Mouse (Mus musculus): ENCODE results near the gene Gm20388. TPM values are rescaled to one million over a fixed set of nuclear protein-coding genes. Genes with fewer than 3 reads are reported as not detected.

The Gm20388 gene
- polyA plus RNA-seq, 1 experiment from 2014 or later, result not detected

DNA sequence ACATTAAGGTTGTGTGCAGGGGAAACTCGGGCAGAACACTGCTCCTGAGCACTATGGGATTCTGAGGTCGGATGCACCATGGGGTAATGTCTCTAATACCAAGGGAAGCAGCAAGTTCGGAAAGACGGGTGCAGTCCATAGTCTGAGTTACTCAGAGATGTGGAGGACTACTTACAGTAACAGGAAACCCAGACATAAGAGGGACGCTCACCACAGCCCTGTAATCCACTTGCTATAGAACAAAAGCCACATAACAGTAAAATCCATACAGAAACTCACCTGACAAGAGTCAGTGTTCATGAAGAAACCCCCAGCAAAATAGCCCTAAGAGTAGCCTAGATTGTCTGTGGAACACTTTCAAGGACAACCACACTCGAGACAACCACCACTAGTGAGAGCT, 3013.4 kb downstream of the Gm20388 start:
- TF ChIP-seq CTCF (IDR thresholded peaks at IDR 0.05; ENCODE audit: low read depth) (no peak), EP300 (optimal IDR thresholded peaks at IDR 0.05) (no peak)
- 61% methylated on average over 6 of the region's 6 CpGs for WGBS
- Histone ChIP-seq H3K9ac (ENCODE audit: low read length) (no peak overlapping the region), H3K9me3 (ENCODE audit: control insufficient read depth, low read length) (no peaks in the 10 kb centered on the region), H3K36me3 (ENCODE audit: control insufficient read depth, insufficient read depth, low read length) (no peaks in the 10 kb centered on the region), H3K27ac (replicated peaks) (peak overlapping the region; percentile 58), H3K4me3 (ENCODE audit: low read depth, low read length) (no peak overlapping the region), H3K4me1 (replicated peaks; ENCODE audit: control insufficient read depth, insufficient read depth) (peaks cover 3% of the 10 kb centered on the region; the same call in 1 of the 2 replicates), H3K27me3 (ENCODE audit: control insufficient read depth, insufficient read depth, low read length) (no peaks in the 10 kb centered on the region), H3K4me2 (replicated peaks; ENCODE audit: low read depth) (no peak overlapping the region)
- DNase-seq (ENCODE audit: low spot score), result no peak
- no peak for ATAC-seq (ENCODE audit: low FRiP score, low TSS enrichment)

GRCm38 (mm10) chr8:122925939-122926722, 3015.5 kb downstream of the Gm20388 start:
- no peak for DNase-seq (ENCODE audit: low spot score)
- no peaks in the 10 kb centered on the region for H3K36me3 ChIP-seq (ENCODE audit: control insufficient read depth, insufficient read depth, low read length)
- TF ChIP-seq CTCF (IDR thresholded peaks at IDR 0.05; ENCODE audit: low read depth), result no peak
- no peak for TF ChIP-seq EP300 (optimal IDR thresholded peaks at IDR 0.05)
- WGBS, result 71% methylated on average over 8 of the region's 8 CpGs
- ATAC-seq (ENCODE audit: low FRiP score, low TSS enrichment), result peak; percentile 30; the same call in 1 of the 2 replicates
- H3K27ac ChIP-seq (replicated peaks), result 0 out of 2 replicates have a peak overlapping the region, but pooled peaks have one; percentile 13
- H3K27me3 ChIP-seq (ENCODE audit: control insufficient read depth, insufficient read depth, low read length), result no peaks in the 10 kb centered on the region
- H3K4me3 ChIP-seq (ENCODE audit: low read depth, low read length), result no peak overlapping the region
- peaks cover 3% of the 10 kb centered on the region; the same call in 1 of the 2 replicates for H3K4me1 ChIP-seq (replicated peaks; ENCODE audit: control insufficient read depth, insufficient read depth)
- no peak overlapping the region for H3K9ac ChIP-seq (ENCODE audit: low read length)
- no peaks in the 10 kb centered on the region for H3K9me3 ChIP-seq (ENCODE audit: control insufficient read depth, low read length)
- no peak overlapping the region for H3K4me2 ChIP-seq (replicated peaks; ENCODE audit: low read depth)

DNA sequence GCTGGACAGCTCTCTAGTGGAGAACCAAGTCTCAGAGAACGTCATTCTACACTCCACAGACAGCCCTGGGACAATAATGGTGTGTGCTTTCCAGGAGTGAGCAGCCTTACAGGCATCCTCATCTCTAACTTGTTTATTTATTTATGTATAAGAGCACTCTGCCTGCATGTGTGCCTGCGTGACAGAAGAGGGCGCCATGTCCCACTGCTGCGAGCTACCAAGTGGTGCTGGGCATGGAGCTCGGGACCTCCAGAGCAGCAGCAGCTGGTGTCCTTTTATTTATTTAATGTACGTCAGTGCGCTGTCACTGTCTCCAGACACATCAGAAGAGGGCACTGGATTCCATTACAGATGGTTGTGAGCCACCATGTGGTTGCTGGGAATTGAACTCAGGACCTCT, 3016.1 kb downstream of the Gm20388 start:
- DNase-seq (ENCODE audit: low spot score) (no peak), ATAC-seq (ENCODE audit: low FRiP score, low TSS enrichment) (0 out of 2 replicates have a peak, but pooled peaks have one; percentile 24)
- Histone ChIP-seq H3K4me2 (replicated peaks; ENCODE audit: low read depth) (no peak overlapping the region), H3K27me3 (ENCODE audit: control insufficient read depth, insufficient read depth, low read length) (no peaks in the 10 kb centered on the region), H3K27ac (replicated peaks) (no peak overlapping the region), H3K4me3 (ENCODE audit: low read depth, low read length) (no peak overlapping the region), H3K4me1 (replicated peaks; ENCODE audit: control insufficient read depth, insufficient read depth) (peaks cover 3% of the 10 kb centered on the region; the same call in 1 of the 2 replicates), H3K9me3 (ENCODE audit: control insufficient read depth, low read length) (no peaks in the 10 kb centered on the region), H3K36me3 (ENCODE audit: control insufficient read depth, insufficient read depth, low read length) (no peaks in the 10 kb centered on the region), H3K9ac (ENCODE audit: low read length) (no peak overlapping the region)
- WGBS, result 75% methylated on average over 7 of the region's 7 CpGs
- TF ChIP-seq CTCF (IDR thresholded peaks at IDR 0.05; ENCODE audit: low read depth), result peak; percentile 59
- no peak for TF ChIP-seq EP300 (optimal IDR thresholded peaks at IDR 0.05)

GRCm38 (mm10) chr8:122927841-122928240, 3017.2 kb downstream of the Gm20388 start:
- 54% methylated on average over 3 of the region's 3 CpGs for WGBS
- Histone ChIP-seq H3K4me3 (ENCODE audit: low read depth, low read length) (no peak overlapping the region), H3K4me2 (replicated peaks; ENCODE audit: low read depth) (no peak overlapping the region), H3K27me3 (ENCODE audit: control insufficient read depth, insufficient read depth, low read length) (no peaks in the 10 kb centered on the region), H3K9ac (ENCODE audit: low read length) (no peak overlapping the region), H3K36me3 (ENCODE audit: control insufficient read depth, insufficient read depth, low read length) (no peaks in the 10 kb centered on the region), H3K9me3 (ENCODE audit: control insufficient read depth, low read length) (no peaks in the 10 kb centered on the region), H3K27ac (replicated peaks) (no peak overlapping the region), H3K4me1 (replicated peaks; ENCODE audit: control insufficient read depth, insufficient read depth) (peaks cover 3% of the 10 kb centered on the region; the same call in 1 of the 2 replicates)
- ATAC-seq (ENCODE audit: low FRiP score, low TSS enrichment) (no peak), DNase-seq (ENCODE audit: low spot score) (no peak)
- TF ChIP-seq CTCF (IDR thresholded peaks at IDR 0.05; ENCODE audit: low read depth) (no peak), EP300 (optimal IDR thresholded peaks at IDR 0.05) (no peak)

GRCm38 (mm10) chr8:122928631-122929224, 3018.1 kb downstream of the Gm20388 start:
- TF ChIP-seq EP300 (optimal IDR thresholded peaks at IDR 0.05), result no peak
- TF ChIP-seq CTCF (IDR thresholded peaks at IDR 0.05; ENCODE audit: low read depth), result no peak
- 71% methylated on average over 7 of the region's 7 CpGs for WGBS
- Histone ChIP-seq H3K27ac (replicated peaks) (no peak overlapping the region), H3K9ac (ENCODE audit: low read length) (no peak overlapping the region), H3K4me2 (replicated peaks; ENCODE audit: low read depth) (no peak overlapping the region), H3K27me3 (ENCODE audit: control insufficient read depth, insufficient read depth, low read length) (no peaks in the 10 kb centered on the region), H3K9me3 (ENCODE audit: control insufficient read depth, low read length) (no peaks in the 10 kb centered on the region), H3K36me3 (ENCODE audit: control insufficient read depth, insufficient read depth, low read length) (no peaks in the 10 kb centered on the region), H3K4me1 (replicated peaks; ENCODE audit: control insufficient read depth, insufficient read depth) (peaks cover 3% of the 10 kb centered on the region; the same call in 1 of the 2 replicates), H3K4me3 (ENCODE audit: low read depth, low read length) (no peak overlapping the region)
- ATAC-seq (ENCODE audit: low FRiP score, low TSS enrichment) (no peak), DNase-seq (ENCODE audit: low spot score) (no peak)
